Mouse (Mus musculus): ENCODE data around the gene Prr5l.

Gene Prr5l

GRCm38 (mm10) chr2:101722370-101723332 lies 160.2 kb downstream of the Prr5l start:
- no peak for DNase-seq (ENCODE audit: low read depth)

- no peak for DNase-seq (ENCODE audit: low read depth)
Observed at GRCm38 (mm10) chr2:101721835-101722234, 161.0 kb downstream of the Prr5l start.

GRCm38 (mm10) chr2:101717162-101717561 lies 165.7 kb downstream of the Prr5l start:
- no peak for DNase-seq (ENCODE audit: low read depth)

GRCm38 (mm10) chr2:101715650-101716323 lies 167.0 kb downstream of the Prr5l start:
- peak; percentile 68 for DNase-seq (ENCODE audit: low read depth)

GRCm38 (mm10) chr2:101711608-101712007 lies 171.2 kb downstream of the Prr5l start:
- no peak for DNase-seq (ENCODE audit: low read depth)

- DNase-seq (ENCODE audit: low read depth) = no peak
Observed at GRCm38 (mm10) chr2:101705941-101706485, 176.8 kb downstream of the Prr5l start.

GRCm38 (mm10) chr2:101699284-101699683 lies 183.5 kb downstream of the Prr5l start:
- no peak for DNase-seq (ENCODE audit: low read depth)

GRCm38 (mm10) chr2:101695584-101695983 lies 187.2 kb downstream of the Prr5l start:
- DNase-seq (ENCODE audit: low read depth) = no peak

GRCm38 (mm10) chr2:101693577-101694215 lies 189.1 kb downstream of the Prr5l start:
- peak; percentile 62 for DNase-seq (ENCODE audit: low read depth)

GRCm38 (mm10) chr2:101693043-101693442 lies 189.8 kb downstream of the Prr5l start:
- no peak for DNase-seq (ENCODE audit: low read depth)

- no peak for DNase-seq (ENCODE audit: low read depth)
Observed at GRCm38 (mm10) chr2:101690252-101690827, 192.5 kb downstream of the Prr5l start.

- DNase-seq (ENCODE audit: low read depth) = no peak
Observed at GRCm38 (mm10) chr2:101688011-101688410, 194.8 kb downstream of the Prr5l start.

GRCm38 (mm10) chr2:101684421-101684820 lies 198.4 kb downstream of the Prr5l start:
- DNase-seq (ENCODE audit: low read depth) = no peak

- peak; percentile 70 for DNase-seq (ENCODE audit: low read depth)
Observed at GRCm38 (mm10) chr2:101679164-101679784, 203.6 kb downstream of the Prr5l start.

GRCm38 (mm10) chr2:101678236-101679021 lies 204.4 kb downstream of the Prr5l start, which contains the start of gene Traf6:
Traf6 (plus strand) TSS chr2:101678429.
- peak; percentile 90 for DNase-seq (ENCODE audit: low read depth)

GRCm38 (mm10) chr2:101673547-101673946 lies 209.3 kb downstream of the Prr5l start:
- no peak for DNase-seq (ENCODE audit: low read depth)

GRCm38 (mm10) chr2:101668751-101669150 lies 214.1 kb downstream of the Prr5l start:
- no peak for DNase-seq (ENCODE audit: low read depth)

- no peak for DNase-seq (ENCODE audit: low read depth)
Observed at GRCm38 (mm10) chr2:101665703-101666092, 217.1 kb downstream of the Prr5l start.

- DNase-seq (ENCODE audit: low read depth) = peak; percentile 71
Observed at GRCm38 (mm10) chr2:101665058-101665702, 217.6 kb downstream of the Prr5l start.
